Mouse (Mus musculus) neural tube, embryonic 12.5 days (tissue): ENCODE data around the gene Vwa3b. TPM values are rescaled to one million over a fixed set of nuclear protein-coding genes. Genes with fewer than 3 reads are reported as not detected.

Source experiments
- ATAC-seq: fragments of 200-750 bp; cut with Nextera tagmentation; 2 replicates; pipeline ENCODE4 v1.8.0; 2017; ENCODE audit warnings: low read depth, mild to moderate bottlenecking, moderate TSS enrichment, moderate library complexity; ENCODE audit not compliant: low FRiP score
- H3K27ac ChIP-seq: fragments of 300-500 bp; sonication (generic); 2 replicates; pipeline ENCODE4 v1.5.1; 2016
- H3K27me3 ChIP-seq: fragments of 300-500 bp; sonication (generic); replicated peaks from 2 replicates; pipeline ENCODE4 v1.6.1; 2016; ENCODE audit warnings: mild to moderate bottlenecking
- H3K36me3 ChIP-seq: fragments of 300-500 bp; sonication (generic); 2 replicates; pipeline ENCODE4 v1.6.1; 2016; ENCODE audit warnings: mild to moderate bottlenecking
- H3K4me1 ChIP-seq: fragments of 300-500 bp; sonication (generic); 2 replicates; pipeline ENCODE4 v1.6.1; 2016
- H3K4me2 ChIP-seq: fragments of 300-500 bp; sonication (generic); replicated peaks from 2 replicates; pipeline ENCODE4 v1.6.1; 2016; ENCODE audit warnings: mild to moderate bottlenecking
- H3K4me3 ChIP-seq: fragments of 300-500 bp; sonication (generic); 2 replicates; pipeline ENCODE4 v1.5.1; 2016
- H3K9ac ChIP-seq: fragments of 300-500 bp; sonication (generic); 2 replicates; pipeline ENCODE4 v1.6.1; 2016; ENCODE audit warnings: mild to moderate bottlenecking
- H3K9me3 ChIP-seq: fragments of 300-500 bp; sonication (generic); 2 replicates; pipeline ENCODE4 v1.6.1; 2016; ENCODE audit warnings: mild to moderate bottlenecking
- WGBS: fragments of 180-500 bp; shearing (Covaris S2); methylation state at CpG from one replicate; pipeline ENCODE4 v1.1.7; 2016; 5-methylcytosine and 5-hydroxymethylcytosine counted together
- polyA plus RNA-seq: library from polyadenylated mRNA; unstranded; fragments of >200 nt; fragmentation: Nextera tagmentation; extraction: Ambion mirVana; gene quantifications from 2 replicates; pipeline ENCODE4 v1.2.1, GENCODE M21; 2016

Vwa3b gene
- polyA plus RNA-seq, 1 experiment from 2014 or later: 0.27 TPM

DNA sequence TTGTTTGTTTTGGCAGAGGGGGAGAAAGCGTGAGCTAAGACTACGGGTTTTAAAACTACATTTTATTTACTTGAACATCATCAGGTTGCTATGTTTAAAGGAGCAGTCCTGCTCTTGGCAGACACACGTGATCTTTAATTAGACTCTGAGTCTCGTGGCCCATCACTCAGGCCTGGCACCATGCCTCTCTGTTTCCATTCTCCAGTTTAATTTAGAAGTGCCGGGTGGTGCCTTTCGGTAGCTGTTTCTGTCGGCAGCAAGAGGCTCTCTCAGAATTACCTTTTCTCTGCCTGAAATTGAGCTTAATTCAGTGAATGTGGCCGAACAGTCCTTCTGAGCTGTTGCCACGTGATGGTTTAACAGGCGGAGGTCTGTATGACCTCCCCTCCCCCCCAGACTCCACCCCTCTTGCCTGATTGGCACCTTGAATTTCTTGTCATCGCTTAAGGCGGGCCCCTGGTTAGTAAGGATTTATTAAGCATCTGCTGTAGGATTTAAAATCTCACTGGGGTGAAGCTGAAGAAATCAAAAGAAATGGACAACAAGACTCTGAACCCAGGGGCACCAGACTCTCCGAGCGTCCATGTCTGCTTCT lies 51.7 kb downstream of the Vwa3b start:
- no peak overlapping the region for H3K4me3 ChIP-seq
- H3K4me2 ChIP-seq: no peak overlapping the region
- 80% methylated on average over 14 of the region's 14 CpGs for WGBS

DNA sequence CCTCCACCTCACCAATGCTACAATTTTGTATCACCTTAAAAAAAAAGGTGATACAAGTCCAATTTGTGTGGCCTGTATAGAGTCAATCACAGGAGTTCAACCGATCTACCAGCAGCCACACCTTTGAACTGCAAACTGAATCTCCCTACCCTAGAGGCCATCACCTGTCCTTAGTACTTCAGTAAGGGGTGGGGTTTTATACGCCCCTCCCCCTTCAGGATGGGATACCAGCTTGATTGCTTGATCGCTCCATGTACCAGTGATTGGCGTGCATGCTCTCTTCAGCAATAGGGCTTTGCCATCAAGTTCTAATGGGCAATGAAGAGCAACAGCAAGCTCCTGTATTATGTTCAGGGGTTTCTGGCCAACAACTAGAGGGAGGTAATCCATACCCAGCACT lies 54.0 kb downstream of the Vwa3b start:
- 86% methylated on average over 4 of the region's 4 CpGs for WGBS
- Histone ChIP-seq H3K27me3 (no peaks in the 10 kb centered on the region), H3K4me3 (no peak overlapping the region), H3K9ac (no peak overlapping the region), H3K4me2 (no peak overlapping the region), H3K4me1 (peaks cover 9% of the 10 kb centered on the region; the same call in 1 of the 2 replicates), H3K9me3 (no peaks in the 10 kb centered on the region), H3K27ac (no peak overlapping the region), H3K36me3 (no peaks in the 10 kb centered on the region)
- no peak for ATAC-seq

More for the DNA sequence above, 51.7 kb downstream of the Vwa3b start:
- H3K4me1 ChIP-seq: peaks cover 9% of the 10 kb centered on the region; the same call in 1 of the 2 replicates
- H3K9ac ChIP-seq: no peak overlapping the region
- no peaks in the 10 kb centered on the region for H3K27me3 ChIP-seq
- no peak for ATAC-seq
- no peaks in the 10 kb centered on the region for H3K9me3 ChIP-seq
- H3K36me3 ChIP-seq: no peaks in the 10 kb centered on the region
- no peak overlapping the region for H3K27ac ChIP-seq

DNA sequence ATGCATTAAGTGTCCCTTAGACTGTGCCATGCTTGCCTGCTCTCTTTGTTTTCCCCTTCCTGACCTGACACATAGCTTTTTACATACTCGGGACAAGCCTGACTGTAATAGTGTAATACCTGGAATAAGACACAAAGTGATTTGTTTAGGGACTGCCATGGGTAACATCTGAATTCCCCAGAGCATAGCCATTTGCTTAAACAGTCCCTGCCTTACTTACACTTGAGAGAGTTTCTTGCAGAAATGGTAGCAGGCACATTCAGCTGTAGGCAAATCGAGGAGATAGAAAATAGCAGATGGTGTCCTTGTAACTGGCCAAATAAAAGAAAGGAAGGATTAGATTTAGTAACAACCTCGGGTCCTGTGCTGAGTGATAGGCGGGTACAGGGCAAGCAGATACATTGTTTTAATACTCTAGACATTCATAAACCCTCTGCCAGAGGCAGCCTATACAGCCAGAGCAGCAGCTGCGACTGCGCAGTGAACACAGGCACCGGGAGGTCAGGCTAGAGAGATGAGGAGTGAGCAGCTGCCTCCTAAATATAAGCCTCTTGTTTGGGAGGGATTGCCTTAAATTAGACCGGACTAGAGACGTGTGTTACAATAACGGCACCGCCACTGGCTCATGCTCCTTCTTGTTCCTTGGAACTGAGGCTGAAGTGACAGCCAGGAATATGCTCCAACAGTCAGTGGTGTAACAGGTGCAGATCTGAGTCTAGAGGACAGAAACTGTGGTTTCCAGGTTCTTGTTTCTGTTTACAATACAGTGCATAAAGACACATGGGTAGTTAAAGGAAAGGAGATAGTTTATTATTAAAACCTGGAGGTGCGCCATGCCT lies 55.2 kb downstream of the Vwa3b start:
- WGBS: 61% methylated on average over 12 of the region's 12 CpGs
- peaks cover 9% of the 10 kb centered on the region; the same call in 1 of the 2 replicates for H3K4me1 ChIP-seq
- H3K27me3 ChIP-seq: no peaks in the 10 kb centered on the region
- H3K9me3 ChIP-seq: no peaks in the 10 kb centered on the region
- H3K4me3 ChIP-seq: no peak overlapping the region
- peak; percentile 61 for ATAC-seq
- no peak overlapping the region for H3K4me2 ChIP-seq
- no peak overlapping the region for H3K9ac ChIP-seq
- peak overlapping the region; percentile 15; the same call in 1 of the 2 replicates for H3K27ac ChIP-seq
- no peaks in the 10 kb centered on the region for H3K36me3 ChIP-seq

DNA sequence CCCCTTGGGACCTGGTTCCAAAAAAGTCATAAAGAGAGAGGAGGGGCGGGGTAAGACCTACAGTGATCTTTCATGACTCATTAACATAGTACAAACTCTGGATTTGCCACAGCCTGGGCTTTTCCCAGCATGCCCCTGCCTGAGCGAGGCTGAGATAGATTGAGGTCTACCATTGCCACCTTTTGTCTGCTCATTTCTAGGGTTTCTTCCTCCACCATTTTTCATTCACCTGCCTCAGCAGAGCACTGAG lies 55.7 kb downstream of the Vwa3b start:
- Histone ChIP-seq H3K27ac (no peak overlapping the region), H3K9ac (no peak overlapping the region), H3K9me3 (no peaks in the 10 kb centered on the region), H3K4me3 (no peak overlapping the region), H3K27me3 (no peaks in the 10 kb centered on the region), H3K4me2 (no peak overlapping the region), H3K36me3 (no peaks in the 10 kb centered on the region), H3K4me1 (peaks cover 9% of the 10 kb centered on the region; the same call in 1 of the 2 replicates)
- WGBS: 80% methylated on average over 2 of the region's 2 CpGs
- no peak for ATAC-seq

DNA sequence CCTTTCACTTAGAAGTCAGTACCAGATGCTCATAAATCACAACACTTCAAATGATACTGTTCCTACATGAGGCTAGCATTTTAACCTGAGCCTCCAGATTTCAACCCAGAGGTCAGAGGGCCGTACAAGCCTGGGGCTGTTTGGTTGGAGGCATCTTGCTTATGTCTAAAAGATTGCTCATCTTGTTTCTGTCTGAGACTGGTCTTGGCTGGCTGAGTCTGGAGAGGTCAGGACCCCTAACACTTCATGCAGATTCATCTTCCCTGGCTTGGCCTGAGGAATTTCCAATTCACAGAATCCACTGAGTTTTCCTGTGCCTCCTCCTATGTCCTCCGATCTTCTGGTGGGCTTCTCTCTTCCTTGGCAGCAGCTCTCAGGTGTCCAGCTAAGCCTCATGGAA lies 57.7 kb downstream of the Vwa3b start:
- Histone ChIP-seq H3K9me3 (no peaks in the 10 kb centered on the region), H3K9ac (no peak overlapping the region)
- WGBS: 77% methylated on average over 2 of the region's 2 CpGs

DNA sequence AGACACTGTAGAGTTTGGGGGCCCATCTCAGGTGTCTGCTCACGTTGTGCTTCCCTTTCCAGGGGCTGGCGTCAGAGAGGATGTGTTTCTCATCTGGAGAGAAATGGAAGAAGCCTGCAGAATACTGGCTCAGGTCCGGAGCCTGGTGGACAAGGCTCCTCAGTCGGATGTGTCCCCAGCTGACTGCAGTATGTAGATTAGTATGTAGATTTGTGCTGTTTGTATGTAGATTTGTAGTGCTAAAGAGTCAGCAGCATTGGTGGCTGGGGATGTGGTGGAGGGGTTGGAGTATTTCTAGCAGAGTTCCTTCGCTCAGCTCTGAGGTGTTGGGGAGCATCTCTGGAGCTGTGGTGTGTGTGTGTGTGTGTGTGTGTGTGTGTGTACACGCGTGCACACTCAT lies 58.8 kb downstream of the Vwa3b start:
- no peak overlapping the region for H3K4me2 ChIP-seq
- H3K27me3 ChIP-seq: no peaks in the 10 kb centered on the region
- WGBS: 44% methylated on average over 7 of the region's 7 CpGs
- no peak overlapping the region for H3K4me3 ChIP-seq
- no peak overlapping the region for H3K9ac ChIP-seq
- no peak for ATAC-seq
- H3K4me1 ChIP-seq: peaks cover 9% of the 10 kb centered on the region; the same call in 1 of the 2 replicates
- no peaks in the 10 kb centered on the region for H3K9me3 ChIP-seq
- no peak overlapping the region for H3K27ac ChIP-seq
- no peaks in the 10 kb centered on the region for H3K36me3 ChIP-seq

More for the DNA sequence above, 57.7 kb downstream of the Vwa3b start:
- Histone ChIP-seq H3K36me3 (no peaks in the 10 kb centered on the region), H3K27ac (no peak overlapping the region), H3K4me1 (peaks cover 9% of the 10 kb centered on the region; the same call in 1 of the 2 replicates), H3K4me2 (no peak overlapping the region), H3K4me3 (no peak overlapping the region), H3K27me3 (no peaks in the 10 kb centered on the region)
- ATAC-seq: no peak

DNA sequence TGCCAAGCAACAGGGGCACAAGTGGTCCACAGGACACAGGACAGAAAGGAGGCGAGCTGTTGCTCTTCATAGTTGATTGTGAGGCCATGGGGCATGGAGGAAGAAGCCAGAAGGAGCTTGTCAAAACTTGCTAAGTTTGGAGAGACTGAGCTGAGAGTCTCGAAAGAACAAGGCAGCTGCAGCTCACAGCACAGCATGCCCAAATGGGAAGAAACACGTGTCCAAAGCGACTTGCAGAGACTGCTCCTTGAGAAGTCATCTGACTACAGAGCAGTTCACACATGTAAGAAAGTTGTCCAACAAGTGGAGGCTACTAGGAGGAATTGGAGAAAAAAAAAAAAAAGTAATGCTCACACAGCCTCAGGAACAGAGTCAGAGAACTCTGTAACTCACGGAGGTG lies 62.8 kb downstream of the Vwa3b start:
- H3K4me2 ChIP-seq: no peak overlapping the region
- 76% methylated on average over 5 of the region's 5 CpGs for WGBS
- H3K4me1 ChIP-seq: no peaks in the 10 kb centered on the region
- no peak for ATAC-seq
- H3K36me3 ChIP-seq: no peaks in the 10 kb centered on the region
- H3K9ac ChIP-seq: no peak overlapping the region
- H3K4me3 ChIP-seq: no peak overlapping the region
- no peak overlapping the region for H3K27ac ChIP-seq
- peaks cover 1% of the 10 kb centered on the region; the same call in 1 of the 2 replicates for H3K9me3 ChIP-seq
- H3K27me3 ChIP-seq: no peaks in the 10 kb centered on the region

DNA sequence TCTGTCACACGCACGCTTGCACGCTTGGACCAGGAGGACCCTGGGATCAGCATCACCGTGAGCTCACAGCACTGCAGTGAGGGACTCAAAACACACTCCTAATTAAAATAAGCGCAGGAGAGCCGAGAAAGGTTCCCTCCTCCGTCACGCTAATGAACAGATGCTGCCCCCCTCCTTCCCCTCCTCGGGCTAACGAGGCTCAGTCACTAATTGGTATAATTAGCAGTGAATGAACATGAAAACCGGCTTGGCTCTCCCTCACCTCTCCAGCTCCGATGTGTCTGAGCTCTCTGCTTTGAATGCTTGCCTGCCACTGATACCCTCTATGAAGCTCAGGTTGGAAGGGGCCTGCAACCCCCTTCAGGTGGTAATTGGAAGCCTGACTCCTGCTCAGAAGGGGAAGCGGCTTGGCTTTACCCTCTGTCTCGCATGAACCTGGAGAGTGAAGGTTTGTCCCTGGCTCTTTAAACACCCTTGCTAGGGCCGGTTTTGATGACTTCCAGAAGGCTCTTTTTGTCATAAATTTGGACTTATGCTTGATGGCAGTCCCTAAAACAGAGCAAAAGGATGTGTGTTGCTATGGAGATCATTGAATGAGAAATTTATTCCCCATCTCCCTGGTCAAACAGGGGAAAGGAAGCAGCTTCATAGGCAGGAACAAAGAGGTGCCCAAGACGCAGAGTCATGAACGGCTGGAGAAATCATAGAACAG lies 71.1 kb downstream of the Vwa3b start:
- H3K4me2 ChIP-seq: no peak overlapping the region
- WGBS: 67% methylated on average over 17 of the region's 17 CpGs
- no peaks in the 10 kb centered on the region for H3K27me3 ChIP-seq
- no peaks in the 10 kb centered on the region for H3K4me1 ChIP-seq
- H3K27ac ChIP-seq: no peak overlapping the region
- no peak overlapping the region for H3K9ac ChIP-seq
- peak; percentile 68 for ATAC-seq
- H3K9me3 ChIP-seq: peaks cover 5% of the 10 kb centered on the region; the same call in 1 of the 2 replicates
- no peak overlapping the region for H3K4me3 ChIP-seq
- H3K36me3 ChIP-seq: no peaks in the 10 kb centered on the region

DNA sequence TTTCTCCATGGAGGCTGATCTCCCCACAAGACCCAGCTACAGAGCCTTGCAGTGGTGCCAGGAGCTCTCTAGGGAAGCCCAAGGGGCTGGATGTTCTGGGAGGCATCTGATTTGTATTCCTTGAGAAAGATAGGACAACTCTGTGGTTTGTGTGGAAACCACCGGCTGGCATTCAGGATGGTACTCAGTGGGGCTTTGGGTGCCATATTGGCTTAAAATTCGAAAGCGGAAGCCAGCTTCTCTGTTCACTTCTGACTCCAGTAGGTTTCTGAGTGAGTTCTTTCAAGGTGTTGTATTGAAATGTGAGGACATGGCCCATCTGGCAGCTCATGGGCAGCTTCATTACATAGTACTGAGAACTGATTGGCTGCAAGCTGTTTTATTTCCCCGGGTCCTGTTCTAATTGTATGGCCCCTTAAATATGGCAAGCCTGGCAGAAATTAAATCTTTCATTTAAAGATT lies 71.7 kb downstream of the Vwa3b start:
- WGBS: 95% methylated on average over 4 of the region's 4 CpGs
- Histone ChIP-seq H3K27ac (no peak overlapping the region), H3K36me3 (no peaks in the 10 kb centered on the region), H3K4me3 (no peak overlapping the region), H3K4me2 (no peak overlapping the region), H3K27me3 (no peaks in the 10 kb centered on the region), H3K4me1 (no peaks in the 10 kb centered on the region), H3K9ac (no peak overlapping the region), H3K9me3 (peaks cover 5% of the 10 kb centered on the region; the same call in 1 of the 2 replicates)
- no peak for ATAC-seq

DNA sequence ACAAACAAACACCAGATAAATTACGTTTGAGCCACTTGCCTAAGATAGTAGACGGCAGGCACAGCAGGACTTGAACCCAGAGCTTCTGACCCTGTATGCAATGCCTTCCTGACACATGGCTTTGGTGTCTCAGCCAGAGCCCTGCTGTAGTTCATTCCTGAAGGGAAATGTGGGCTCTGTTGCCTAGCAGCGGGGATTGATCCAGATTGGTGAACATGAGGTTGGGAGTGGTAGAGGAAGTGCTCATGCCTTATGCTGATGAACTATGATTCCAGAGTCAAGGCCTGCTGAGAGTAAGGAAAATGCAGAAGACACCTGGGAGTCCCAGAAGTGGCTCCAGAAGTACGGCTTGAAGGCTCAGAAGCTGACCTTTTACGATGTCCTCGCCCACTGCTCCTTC lies 74.0 kb downstream of the Vwa3b start:
- Histone ChIP-seq H3K4me2 (no peak overlapping the region), H3K27me3 (no peaks in the 10 kb centered on the region), H3K9ac (no peak overlapping the region), H3K4me1 (no peaks in the 10 kb centered on the region), H3K36me3 (no peaks in the 10 kb centered on the region), H3K9me3 (no peaks in the 10 kb centered on the region), H3K4me3 (no peak overlapping the region), H3K27ac (no peak overlapping the region)
- 92% methylated on average over 6 of the region's 6 CpGs for WGBS
- no peak for ATAC-seq

DNA sequence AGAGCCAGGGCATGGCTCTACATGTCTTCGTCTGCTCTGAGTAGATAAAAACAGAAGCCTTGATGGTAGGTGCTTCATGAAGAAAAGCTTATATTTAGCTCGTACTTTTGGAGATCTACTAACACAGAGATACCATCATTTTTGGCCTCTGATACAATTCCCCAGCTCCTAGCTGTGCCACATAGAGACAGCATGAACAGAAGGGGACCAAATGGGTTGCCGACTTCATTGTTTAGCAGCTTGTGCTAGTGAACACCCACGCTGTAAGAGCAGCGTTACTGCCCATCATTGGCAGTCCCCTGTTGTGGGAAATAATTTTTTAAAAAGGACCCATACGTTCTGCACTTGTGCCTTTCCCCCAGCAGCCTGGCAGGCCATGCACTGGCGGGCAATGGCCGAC lies 74.6 kb downstream of the Vwa3b start:
- Histone ChIP-seq H3K4me3 (no peak overlapping the region), H3K4me2 (no peak overlapping the region), H3K9me3 (no peaks in the 10 kb centered on the region), H3K27ac (no peak overlapping the region), H3K4me1 (no peaks in the 10 kb centered on the region), H3K9ac (no peak overlapping the region), H3K36me3 (no peaks in the 10 kb centered on the region), H3K27me3 (no peaks in the 10 kb centered on the region)
- 85% methylated on average over 8 of the region's 8 CpGs for WGBS
- no peak for ATAC-seq

DNA sequence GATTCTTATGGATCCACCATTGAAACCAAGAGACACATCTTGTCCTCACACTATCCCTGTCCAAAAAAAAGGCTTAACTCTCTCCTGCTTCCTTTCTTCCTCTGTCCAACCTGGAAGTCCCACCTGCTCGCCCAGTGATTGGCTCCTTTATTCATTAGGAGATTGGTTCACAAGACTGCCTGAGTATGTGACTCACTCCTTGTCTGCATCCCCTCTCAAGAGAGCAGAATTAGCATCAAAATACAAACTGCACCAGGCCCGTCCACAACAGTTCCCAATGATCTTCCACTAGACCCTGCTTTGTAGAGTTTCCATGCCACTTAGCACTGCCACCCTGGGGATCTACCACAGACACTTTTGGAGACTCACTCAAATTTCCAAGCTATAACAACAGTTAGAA lies 75.3 kb downstream of the Vwa3b start:
- H3K9me3 ChIP-seq: no peaks in the 10 kb centered on the region
- H3K4me1 ChIP-seq: no peaks in the 10 kb centered on the region
- 53% methylated on average over 2 of the region's 2 CpGs for WGBS
- no peaks in the 10 kb centered on the region for H3K36me3 ChIP-seq
- no peak for ATAC-seq
- no peak overlapping the region for H3K4me2 ChIP-seq
- H3K9ac ChIP-seq: no peak overlapping the region
- H3K4me3 ChIP-seq: no peak overlapping the region
- no peak overlapping the region for H3K27ac ChIP-seq
- H3K27me3 ChIP-seq: no peaks in the 10 kb centered on the region
